Mouse (Mus musculus) small intestine, adult 2 months (tissue): ENCODE results near the gene Tmem102.

ENCODE experiments used
- CTCF ChIP-seq: fragments of 200-500 bp; IDR thresholded peaks from 2 replicates; pipeline ENCODE4 v1.5.1; 2012; ENCODE audit warnings: low read depth, mild to moderate bottlenecking, control low read depth, inconsistent platforms, low read length, moderate library complexity, mixed read lengths; ENCODE audit not compliant: insufficient replicate concordance, insufficient read length; ENCODE audit errors: extremely low read depth
- POLR2A ChIP-seq: fragments of 200-500 bp; IDR thresholded peaks from 2 replicates; pipeline ENCODE4 v1.6.1; 2012; ENCODE audit warnings: low read depth, mild to moderate bottlenecking, control low read depth, inconsistent platforms, low read length, moderate library complexity

DNA sequence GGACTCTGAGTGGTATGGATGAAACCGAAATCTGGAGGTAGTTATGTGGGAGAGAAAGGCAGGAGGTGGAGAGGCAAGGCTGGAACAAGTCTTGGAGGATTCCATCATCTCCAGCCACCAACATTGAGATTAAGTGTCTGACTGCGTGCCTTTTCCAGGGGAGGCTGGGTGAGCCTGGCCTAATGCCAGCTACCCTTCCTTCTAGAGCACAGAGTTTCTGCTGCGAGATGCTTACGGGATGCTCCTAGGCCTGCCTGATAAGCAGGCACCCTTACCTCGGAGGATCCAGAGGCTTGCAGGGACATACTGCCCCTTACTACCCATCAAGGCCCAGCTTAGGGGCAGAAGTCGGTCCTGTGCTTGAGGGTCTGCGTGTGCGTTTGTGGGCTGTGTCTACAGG lies 28.1 kb upstream of the Tmem102 start:
- no peak for TF ChIP-seq CTCF
- TF ChIP-seq POLR2A, result no peak
